Mouse (Mus musculus): ENCODE measurements around the gene Efcc1. TPM values are rescaled to one million over a fixed set of nuclear protein-coding genes. Genes with fewer than 3 reads are reported as not detected.
"Not testable (repeated sequence)": the region's sequence is repeated elsewhere in the genome, so short reads cannot be mapped to it uniquely, and the experiment has no call there.

Gene Efcc1
- total RNA-seq, 2 experiments from 2014 or later = not detected

DNA sequence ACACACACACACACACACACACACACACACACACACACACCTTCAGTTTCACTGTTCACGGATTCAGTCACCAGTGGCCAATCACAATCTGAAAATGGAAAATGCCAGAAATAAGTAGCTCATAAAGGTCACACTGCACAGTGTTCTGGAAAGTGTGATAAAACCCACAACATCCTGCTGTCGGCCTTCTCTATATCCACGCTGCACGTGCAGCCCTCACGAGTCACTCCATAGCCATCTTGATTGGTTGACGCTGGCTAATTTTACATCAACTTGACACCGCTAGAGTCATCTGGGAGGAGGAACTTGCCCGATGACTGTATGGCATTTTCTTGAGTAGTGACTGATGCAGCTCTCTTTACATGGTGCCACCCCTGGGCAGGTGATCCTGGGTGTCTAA is 11.3 kb downstream of the Efcc1 start:
- no peak for ATAC-seq (replicated peaks; ENCODE audit: low FRiP score, poor library complexity, severe bottlenecking)

DNA sequence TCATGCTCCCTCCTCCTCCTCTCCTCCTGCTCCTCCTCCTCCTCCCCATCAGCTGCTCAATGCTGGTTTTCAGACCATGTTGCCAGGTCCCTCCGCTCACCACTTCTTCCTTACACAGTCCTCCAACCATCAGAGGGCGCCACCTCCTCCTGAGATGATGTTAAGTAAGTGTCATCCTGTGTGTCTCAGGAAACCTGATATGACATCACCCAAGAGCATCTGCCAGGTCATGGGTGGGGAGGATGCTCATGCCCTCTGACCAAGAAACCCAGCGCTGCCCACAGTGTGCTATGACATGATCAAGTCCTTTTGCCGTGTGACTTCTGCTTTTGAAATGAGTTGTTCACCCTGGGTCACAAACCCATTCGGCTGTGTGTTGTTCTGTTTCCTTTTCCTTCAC is 12.1 kb downstream of the Efcc1 start:
- 0 out of 2 replicates have a peak, but pooled peaks have one; percentile 12 for ATAC-seq (replicated peaks; ENCODE audit: low FRiP score, poor library complexity, severe bottlenecking)

DNA sequence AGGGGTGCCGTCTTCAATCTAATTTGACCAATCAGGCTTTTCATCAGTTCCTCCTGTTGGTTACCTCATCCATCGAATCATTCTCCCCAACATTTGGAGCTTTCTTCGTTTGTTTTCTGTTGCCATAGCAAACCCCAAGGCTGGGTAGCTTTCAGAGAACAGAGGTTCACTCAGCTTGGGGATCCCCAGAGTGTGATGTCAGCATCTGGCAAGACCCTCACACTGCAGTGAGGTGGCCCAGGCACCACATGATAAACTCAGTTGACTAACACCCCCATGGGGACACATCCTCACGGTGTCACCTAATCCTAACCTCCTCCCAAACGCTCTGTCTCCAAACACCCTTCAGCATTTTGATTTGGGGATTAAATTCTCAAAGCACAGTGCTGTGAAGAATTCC is 12.6 kb downstream of the Efcc1 start:
- ATAC-seq (replicated peaks; ENCODE audit: low FRiP score, poor library complexity, severe bottlenecking) = no peak

DNA sequence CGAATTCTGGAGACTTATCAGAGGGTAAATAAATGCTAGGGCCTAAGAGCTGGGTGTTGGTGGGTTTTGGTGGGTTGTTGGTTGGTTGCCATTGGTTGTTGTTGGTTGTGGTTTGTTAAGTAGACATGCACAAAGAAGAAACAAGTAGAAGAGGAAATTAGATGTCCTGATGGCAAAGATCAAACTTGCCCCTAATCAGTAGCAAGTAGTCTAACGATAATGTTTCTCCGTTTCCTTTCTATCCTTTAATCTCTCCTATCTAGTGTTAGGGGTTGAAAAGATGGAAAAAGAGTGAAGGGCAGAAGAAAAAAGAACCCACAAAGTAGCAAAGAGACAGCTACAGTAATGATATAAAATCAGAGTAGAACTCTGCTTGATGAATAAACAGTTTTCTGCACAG is 14.0 kb downstream of the Efcc1 start:
- ATAC-seq (replicated peaks; ENCODE audit: low FRiP score, poor library complexity, severe bottlenecking) = no peak

DNA sequence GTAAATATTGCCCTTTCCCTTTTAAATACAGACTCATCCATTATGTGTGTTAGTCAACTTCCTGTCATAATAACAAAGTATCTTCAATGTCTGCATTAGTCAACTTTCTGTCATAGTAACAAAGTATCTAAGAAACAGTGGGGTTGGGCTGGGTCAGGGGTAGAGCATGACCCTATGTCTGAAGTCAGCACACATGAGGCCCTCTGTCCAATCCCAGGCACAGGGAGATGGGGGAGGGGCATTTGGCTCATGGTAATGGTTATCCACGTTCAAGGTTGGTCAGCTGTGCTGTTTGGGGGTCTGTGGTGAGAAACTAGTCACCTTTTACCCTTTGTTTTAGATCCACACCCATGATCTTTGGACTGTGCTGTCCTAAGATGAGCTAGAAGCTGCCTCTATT is 14.6 kb downstream of the Efcc1 start:
- ATAC-seq (replicated peaks; ENCODE audit: low FRiP score, poor library complexity, severe bottlenecking) = no peak

DNA sequence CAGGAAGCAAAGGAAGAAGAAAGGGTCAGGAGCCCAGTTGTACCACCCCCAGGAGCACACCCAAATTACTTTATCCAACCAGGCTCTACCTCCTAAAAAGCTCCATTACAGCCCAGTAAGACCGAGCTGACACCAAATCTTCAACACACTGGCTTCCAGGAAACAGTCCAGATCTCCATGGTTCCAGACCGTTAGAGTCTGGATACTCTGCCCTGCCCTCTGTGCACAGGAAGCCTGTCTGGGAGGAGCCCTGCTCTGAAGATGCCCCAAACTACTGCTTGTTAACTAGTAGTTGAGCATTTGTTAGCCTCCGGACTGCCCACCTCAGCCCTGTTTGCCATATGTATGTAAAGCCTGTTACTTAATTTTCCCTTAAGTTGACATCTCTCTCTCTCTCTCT is 15.4 kb downstream of the Efcc1 start:
- peak; percentile 49 for ATAC-seq (replicated peaks; ENCODE audit: low FRiP score, poor library complexity, severe bottlenecking)

DNA sequence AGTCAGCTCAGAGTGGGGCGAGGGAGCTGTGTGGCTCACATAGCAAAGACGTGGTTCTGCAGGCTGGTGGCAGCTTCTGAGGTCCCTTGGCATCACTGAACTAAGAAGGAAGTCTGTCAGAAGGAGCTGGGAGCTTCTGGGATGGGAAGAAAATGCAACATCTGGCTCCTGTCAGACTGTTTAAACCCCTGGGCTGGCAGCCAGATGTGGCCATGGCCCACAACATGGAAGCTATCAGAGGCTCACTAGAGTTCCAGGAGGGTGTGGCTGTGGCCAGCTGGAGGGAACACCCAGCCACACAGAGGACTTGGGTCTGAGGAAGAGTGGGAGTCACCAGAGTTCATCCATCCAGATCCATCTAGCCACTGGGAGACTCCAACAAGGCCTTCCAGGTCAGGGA is 16.2 kb downstream of the Efcc1 start:
- peak; percentile 84 for ATAC-seq (replicated peaks; ENCODE audit: low FRiP score, poor library complexity, severe bottlenecking)

DNA sequence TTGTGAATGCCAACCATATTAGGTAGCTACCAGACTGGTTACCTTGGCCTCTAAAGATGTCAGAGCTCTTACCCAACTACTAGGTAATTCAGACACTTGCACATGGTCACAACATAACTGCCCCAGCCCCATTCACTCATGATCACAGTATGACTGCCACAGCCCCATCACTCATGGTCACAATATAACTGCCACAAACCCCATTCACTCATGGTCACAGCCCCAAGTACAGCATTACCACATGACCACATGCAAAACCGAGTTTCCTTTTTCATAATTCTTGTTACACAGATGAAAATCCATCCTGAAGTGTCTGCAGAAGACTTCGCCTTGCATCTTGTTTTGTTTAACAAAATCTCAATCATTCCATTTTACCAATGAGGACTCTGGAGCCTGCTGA is 17.4 kb downstream of the Efcc1 start:
- no peak for ATAC-seq (replicated peaks; ENCODE audit: low FRiP score, poor library complexity, severe bottlenecking)

DNA sequence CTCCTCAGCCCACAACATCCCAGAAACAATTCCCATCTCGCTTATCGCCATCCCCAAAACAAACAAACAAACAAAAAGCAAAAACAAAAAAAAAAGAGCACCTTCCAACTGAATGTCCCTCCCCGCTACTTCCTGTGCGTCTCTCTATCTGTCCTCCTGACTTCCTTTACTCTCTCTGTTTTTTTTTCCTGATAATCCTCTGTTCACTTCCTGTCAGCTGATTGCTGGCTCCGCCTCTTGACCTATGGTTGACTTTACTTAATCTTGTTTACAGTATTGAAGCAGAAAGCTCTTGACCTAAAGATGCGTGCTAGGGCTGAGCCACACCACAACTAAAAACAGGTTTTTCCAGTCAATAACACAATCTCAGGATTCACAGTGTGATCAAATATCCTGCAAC is 17.9 kb downstream of the Efcc1 start:
- ATAC-seq (replicated peaks; ENCODE audit: low FRiP score, poor library complexity, severe bottlenecking) = no peak

DNA sequence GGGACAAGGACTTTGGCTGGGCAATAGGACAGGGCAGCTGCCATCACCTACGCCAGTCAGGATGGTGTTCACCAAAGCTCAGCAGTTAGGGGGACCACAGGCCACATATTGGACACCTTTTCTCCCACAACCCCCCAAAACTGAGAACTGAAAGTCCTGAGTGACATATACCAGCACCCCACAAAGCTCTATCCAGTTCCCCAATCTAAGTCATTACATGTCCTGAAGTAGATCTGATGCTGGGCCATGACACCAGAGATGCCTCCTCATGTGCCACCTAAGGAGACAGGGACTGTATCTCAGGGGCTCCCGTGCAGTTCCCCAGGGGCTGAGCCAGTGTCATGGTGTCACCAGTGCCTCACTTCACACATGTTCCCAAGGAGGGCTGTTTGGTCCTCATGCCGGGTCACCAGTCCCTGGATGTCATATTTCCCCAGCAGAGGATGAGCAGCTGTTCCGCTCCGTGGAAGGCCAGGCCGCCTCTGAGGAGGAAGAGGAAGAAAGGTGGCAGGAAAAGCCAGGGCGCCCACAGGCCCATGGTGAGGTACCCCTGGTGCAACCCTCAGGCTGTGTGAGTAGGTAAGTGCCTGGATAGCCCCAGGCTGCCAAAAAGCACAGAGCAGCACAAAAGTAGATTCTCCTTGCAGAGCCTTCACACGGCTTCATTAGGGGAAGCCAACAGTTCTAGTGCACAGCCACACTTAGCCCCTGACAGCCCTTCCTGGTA is 19.7 kb downstream of the Efcc1 start:
- no peak for ATAC-seq (replicated peaks; ENCODE audit: low FRiP score, poor library complexity, severe bottlenecking)

DNA sequence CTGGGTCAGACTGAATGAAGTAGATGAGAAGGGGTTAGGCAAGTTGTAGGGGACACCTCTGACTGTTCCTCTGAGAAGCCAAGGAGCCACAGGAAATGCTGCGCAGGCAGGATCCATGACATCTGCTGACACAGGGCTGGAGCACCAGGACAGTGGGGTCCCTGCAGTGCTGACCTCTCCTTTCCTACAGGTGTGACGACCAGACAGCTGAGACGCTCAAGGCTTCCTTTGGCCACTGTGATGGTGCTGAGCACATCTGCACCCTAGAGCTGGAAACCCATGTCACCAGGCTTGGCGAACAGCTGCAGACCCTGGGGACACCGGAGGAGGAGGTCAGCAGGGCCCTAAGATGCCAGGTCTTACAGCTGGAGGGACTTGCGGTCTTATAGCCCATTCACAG is 20.9 kb downstream of the Efcc1 start:
- no peak for ATAC-seq (replicated peaks; ENCODE audit: low FRiP score, poor library complexity, severe bottlenecking)

DNA sequence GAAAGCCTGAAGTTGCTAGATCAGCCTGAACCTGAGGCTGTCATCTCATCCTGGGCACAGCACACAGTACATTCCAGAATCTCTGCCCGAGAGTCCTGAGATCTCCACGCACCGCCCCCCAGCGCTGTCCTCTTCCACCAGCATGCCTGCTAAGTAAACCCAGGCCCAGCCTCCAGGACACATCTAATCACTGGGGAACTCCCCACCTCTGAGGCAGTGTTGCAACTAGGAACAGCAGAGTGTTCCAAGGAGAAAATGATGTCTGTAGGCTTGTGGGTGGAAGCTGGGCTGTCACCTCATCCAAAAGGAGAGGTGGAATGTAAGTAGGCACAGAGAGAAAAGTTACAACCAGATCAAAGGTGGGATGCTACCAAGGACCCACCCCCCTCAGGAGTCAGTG is 24.5 kb downstream of the Efcc1 start:
- ATAC-seq (replicated peaks; ENCODE audit: low FRiP score, poor library complexity, severe bottlenecking) = no peak; the same call in 1 of the 2 replicates

DNA sequence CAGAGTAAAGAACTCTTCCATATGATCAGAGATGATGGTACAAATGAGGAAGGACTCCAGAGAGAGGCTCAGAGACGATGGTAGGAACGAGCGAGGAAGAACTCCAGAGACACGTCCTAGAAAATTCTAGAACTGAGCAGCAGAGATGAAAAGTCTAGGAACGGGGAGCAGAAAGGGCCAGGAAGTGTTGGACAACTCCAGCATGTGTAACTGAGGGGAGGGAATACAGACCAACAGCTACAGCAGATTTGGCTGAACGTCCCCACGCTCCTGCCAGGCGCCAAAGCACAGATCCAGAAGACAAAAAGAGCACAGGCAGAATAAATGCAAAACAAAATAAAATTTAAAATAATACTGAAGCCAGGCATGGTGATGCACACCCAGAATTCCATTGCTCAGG is 26.2 kb downstream of the Efcc1 start:
- ATAC-seq (replicated peaks; ENCODE audit: low FRiP score, poor library complexity, severe bottlenecking) = no peak

DNA sequence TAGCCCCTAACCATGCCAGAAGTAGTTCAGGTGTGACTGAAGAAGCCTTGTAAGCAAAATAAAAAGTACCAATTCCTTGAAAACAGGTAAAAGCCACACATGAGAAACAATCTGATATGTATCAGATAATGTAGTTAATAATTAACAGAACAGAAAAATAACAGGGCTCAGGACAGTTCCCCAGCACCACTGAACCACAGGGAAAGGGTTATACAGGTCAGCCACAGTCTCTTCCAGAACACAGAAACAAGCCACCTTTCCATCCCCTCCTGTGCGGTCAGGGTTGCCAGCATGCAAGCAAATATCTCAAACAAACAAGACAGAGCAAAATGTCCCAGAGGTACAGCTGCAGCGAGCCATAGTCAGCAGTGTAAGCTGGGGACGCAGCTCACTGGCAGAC is 28.7 kb downstream of the Efcc1 start:
- no peak for ATAC-seq (replicated peaks; ENCODE audit: low FRiP score, poor library complexity, severe bottlenecking)

DNA sequence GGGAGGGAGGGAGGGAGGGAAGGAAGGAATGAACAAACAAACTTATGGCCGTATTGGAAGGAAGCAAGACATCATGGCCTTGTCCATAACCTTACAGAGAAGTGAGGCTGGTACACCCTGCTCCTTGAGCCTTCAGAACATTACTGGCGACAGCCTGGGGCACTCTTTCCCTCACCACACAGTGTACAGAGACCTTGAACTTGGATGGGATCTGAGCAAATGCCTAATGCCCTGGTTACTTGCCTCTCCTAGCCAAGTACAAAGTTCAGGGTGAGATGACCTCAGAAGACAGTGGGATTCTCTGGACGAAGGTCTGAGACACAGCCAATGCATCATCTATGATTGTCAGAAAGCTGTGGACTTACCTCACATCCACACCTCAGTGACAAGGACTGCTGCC is 29.2 kb downstream of the Efcc1 start:
- no peak for ATAC-seq (replicated peaks; ENCODE audit: low FRiP score, poor library complexity, severe bottlenecking)

DNA sequence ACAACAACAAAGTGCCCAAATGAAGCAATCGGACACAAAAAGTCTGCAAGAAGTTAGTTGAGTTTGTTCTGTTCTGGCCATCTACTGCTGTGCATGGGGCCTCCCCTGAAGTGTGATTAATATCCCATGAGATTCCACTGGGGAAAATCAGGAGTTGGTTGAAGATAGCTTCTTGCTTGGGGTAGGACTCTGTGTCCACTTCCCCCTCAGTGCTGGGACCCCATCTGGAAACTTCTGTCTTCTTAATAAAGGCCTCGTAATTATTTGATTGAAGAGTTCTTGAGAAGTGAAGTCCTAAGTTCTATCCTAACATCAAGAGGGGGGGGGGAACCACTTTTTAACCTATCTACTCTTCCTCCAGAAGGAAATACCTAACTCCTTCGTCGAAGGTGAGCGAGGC is 31.5 kb downstream of the Efcc1 start:
- no peak for ATAC-seq (replicated peaks; ENCODE audit: low FRiP score, poor library complexity, severe bottlenecking)

DNA sequence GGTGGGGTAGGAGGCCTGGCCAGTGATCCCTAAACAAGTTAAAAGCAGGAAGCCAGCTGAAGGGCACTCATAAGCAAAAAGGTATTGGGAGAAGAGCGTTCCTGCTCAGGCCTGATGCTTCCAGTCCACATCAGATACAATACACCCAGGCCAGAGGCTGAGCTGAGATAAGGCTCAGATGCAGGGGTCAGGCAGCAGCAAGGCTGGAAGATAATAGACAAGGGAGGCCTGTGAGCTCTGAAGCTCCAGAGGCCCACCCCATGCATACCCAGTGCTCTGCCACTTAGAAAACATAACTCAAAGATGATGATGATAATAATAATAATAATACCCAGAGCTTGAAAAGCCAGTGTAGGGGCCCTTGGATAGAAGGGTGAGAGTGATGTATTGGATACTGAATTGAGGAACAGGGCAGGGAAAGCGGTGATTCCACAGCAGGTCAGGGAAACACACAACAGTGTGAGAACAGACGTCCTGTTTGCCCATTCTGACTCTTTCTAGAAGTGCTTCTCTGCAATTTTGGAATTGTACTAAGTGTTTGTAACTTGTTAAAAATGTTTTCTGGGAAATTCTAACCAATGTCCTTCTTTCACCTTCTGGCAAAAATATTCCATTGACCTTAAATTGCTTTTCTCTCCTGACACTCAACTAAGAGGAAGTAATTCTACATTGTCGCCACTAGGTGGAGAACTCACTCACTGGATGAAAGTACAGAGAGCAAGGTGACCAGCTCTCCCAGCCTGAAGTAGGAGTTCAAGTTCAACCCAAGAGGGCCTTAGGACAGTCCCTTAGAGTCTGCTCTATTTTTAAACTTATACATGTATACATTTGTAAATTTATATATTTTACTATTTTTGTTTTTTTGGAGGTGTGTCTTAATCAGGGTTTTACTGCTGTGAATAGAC is 33.0 kb downstream of the Efcc1 start:
- peak; percentile 93 for ATAC-seq (replicated peaks; ENCODE audit: low FRiP score, poor library complexity, severe bottlenecking)

DNA sequence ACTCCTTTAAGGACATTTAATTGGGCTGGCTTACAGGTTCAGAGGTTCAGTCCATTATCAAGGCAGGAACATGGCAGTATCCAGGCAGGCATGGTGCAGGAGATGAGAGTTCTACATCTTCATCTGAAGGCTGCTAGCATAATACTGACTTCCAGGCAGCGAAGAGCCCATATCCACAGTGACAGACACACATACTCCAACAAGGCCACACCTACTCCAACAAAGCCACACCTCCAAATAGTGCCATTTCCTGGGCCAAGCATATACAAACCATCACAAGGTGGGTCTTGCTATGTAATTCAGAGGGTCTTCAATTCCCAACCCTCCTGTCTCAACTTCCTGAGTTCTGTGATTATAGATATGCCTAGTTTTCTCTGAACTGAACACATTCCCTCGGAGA is 33.6 kb downstream of the Efcc1 start:
- not testable (repeated sequence) for ATAC-seq (replicated peaks; ENCODE audit: low FRiP score, poor library complexity, severe bottlenecking)

DNA sequence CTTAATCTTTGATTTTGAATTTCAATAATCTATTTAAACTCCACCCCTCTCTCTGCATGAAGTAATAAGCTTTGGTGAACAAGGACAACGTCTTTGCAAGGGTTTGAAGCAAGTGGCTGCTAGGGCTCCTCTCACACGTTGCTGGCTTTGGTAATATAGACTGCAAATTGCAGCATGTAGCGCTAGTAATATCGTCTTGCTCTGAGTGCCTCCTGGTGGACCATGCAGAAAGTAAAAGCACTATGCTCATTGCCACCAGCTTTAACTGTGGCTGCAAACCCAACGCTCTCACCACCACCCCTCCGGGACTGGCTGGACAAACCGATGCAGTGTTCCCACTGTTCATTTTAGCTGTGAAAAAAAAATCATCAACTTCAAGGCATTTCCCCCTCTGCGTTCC is 40.0 kb downstream of the Efcc1 start:
- ATAC-seq (replicated peaks; ENCODE audit: low FRiP score, poor library complexity, severe bottlenecking) = peak; percentile 87

DNA sequence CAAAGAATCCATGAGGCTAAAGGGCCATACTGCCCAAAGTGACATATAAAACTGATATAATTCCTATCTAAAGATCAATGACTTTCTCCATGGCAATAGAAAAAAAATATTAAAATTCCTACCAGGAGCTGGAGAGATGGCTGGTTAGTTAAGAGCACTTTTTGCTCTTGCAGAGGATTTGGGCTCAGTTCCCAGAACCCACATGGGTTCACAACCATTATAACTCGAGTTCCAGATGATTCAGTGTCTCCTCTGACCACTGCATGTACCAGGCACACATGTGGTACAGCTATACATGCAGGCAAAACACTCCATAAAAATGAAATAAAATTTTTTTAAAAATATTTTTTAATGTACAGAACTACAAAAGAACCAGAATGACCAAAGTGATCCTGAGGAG is 43.8 kb downstream of the Efcc1 start:
- no peak for ATAC-seq (replicated peaks; ENCODE audit: low FRiP score, poor library complexity, severe bottlenecking)

DNA sequence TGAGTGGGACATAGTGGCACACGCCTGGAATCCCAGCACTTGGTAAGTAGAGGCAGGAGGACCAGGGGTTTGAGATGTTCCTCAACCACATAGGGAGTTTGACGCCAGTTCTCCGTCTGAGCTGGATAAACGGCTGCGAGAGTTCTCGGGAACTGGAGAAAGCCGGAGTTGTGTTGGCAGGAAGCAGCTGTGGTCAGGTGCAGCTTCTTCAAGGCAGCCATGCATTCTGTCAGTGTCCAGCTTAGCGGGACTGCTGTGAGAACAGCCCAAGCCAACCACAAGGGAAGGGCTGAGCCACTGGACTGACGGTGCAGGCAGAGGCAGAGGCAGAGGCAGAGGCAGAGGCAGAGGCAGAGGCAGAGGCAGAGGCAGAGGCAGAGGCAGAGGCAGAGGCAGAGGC is 44.2 kb downstream of the Efcc1 start:
- no peak for ATAC-seq (replicated peaks; ENCODE audit: low FRiP score, poor library complexity, severe bottlenecking)
